ENCODE assay signal across 11 mouse cellular contexts in genomic region chr8:71716561-71717053, GRCm38 (mm10). TPM values are rescaled to one million over a fixed set of nuclear protein-coding genes. Genes with fewer than 3 reads are reported as not detected.
"Had no signal": no experiment of that assay in that cellular context is flagged by ENCODE, and none has a peak within 500 bp of the region (broad histone marks: within the 10 kb centered on the region; RNA-seq: fewer than 3 reads in every experiment).

No protein-coding gene starts in this region.

- H3K9me3 ChIP-seq: kidney, embryonic 15.5 days; liver, embryonic 13.5 days; neural tube, embryonic 13.5 days had no signal

- DNase-seq: kidney, adult 8-10 months; kidney, postnatal 14 days; kidney, postnatal 4 days; liver, embryonic 13.5 days; lung, adult 2 months; lung, postnatal 14 days; midbrain, embryonic 14.5 days; thymus, adult 18-20 months had no signal

- H3K36me3 ChIP-seq: kidney, embryonic 15.5 days had no signal

- H3K4me3 ChIP-seq: kidney, embryonic 15.5 days; liver, embryonic 13.5 days; neural tube, embryonic 13.5 days had no signal

- H3K27me3 ChIP-seq: kidney, embryonic 15.5 days; liver, embryonic 13.5 days; neural tube, embryonic 13.5 days had no signal

- H3K9ac ChIP-seq: kidney, embryonic 15.5 days; liver, embryonic 13.5 days; neural tube, embryonic 13.5 days had no signal

- H3K27ac ChIP-seq: kidney, embryonic 15.5 days; liver, embryonic 13.5 days; neural tube, embryonic 13.5 days had no signal

- H3K4me2 ChIP-seq: kidney, embryonic 15.5 days; liver, embryonic 13.5 days; neural tube, embryonic 13.5 days had no signal

RNA-seq across cellular contexts. Expression of gene Insl3, which starts 27.6 kb away (rescaled TPM):
- polyA plus RNA-seq: limb, embryonic 11.5 days; midbrain, embryonic 14.5 days had no signal
